Mouse (Mus musculus) CD4-positive helper T cell, adult 2 months (primary cell): ENCODE data around the gene Fbxo24.

ENCODE experiments used
- DNase-seq: peaks from one replicate; pipeline ENCODE4 v3.0.0-alpha.2; 2012; ENCODE audit warnings: low read depth, missing footprints, low spot score

Fbxo24 gene

GRCm38 (mm10) chr5:137562965-137563364 lies 65.8 kb downstream of the Fbxo24 start:
- no peak for DNase-seq
